Mouse (Mus musculus) yolk sac, embryonic 10.5 days (tissue): ENCODE data around the gene Pcdh9.

Experiments used
- DNase-seq: peaks from one replicate; pipeline ENCODE4 v3.0.0-alpha.2; 2017; ENCODE audit warnings: low spot score

The Pcdh9 gene

DNA sequence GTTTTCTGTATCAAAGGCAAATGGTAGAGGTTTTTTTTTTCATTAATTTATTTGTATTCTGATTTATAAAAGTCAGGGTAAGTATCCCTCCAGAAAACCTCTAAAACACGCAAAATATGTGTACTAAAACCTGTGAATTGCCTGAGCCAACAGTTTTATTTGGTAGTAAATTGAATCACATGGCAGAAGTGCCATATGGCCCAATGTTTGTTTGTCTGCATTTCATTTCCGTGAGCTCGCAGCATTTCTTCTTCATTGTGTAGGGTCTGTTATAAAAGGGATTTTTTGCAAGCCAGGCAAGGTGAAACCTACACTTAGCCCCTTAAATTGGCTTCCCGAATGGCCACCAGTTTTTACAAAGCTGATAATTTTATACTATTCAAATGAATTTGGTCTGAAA lies 104.2 kb downstream of the Pcdh9 start:
- no peak for DNase-seq

DNA sequence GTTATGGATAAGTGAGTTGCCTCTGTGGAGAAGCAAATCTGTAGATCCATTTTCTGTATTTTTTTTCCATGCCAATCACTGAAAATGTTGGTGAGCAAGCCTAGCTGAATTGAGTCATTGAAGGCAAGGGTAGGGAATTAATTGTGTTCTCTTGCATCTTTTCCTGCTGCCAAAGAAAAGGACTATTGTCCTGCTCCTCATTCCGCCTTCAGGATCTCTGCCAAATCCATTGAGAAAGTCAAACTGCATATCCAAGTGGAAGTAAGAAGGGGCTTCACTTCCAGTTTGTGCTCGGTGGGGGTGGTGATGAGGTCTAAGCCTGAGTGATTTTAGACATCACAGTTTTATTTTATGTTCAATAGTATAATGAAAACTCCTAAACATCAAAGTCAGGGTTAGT lies 105.4 kb downstream of the Pcdh9 start:
- DNase-seq, result no peak

DNA sequence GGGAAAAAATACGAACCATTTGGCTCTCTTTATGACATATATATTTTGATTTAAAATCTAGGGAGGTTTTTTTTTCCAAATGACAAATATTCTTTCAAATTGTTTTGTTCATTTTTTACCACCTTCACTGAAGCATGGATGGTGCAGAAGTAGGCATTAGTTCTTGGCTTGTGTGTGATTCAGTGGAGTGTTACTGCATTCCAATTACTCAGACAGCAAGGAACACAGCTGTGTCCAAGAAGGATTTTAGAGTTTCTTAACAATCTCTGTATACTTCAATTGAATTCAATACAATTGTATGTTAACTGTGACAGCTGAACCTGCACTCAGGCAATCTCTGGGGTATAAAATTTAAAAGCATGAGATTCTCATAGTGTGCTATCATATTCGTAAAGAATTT lies 127.6 kb downstream of the Pcdh9 start:
- no peak for DNase-seq

DNA sequence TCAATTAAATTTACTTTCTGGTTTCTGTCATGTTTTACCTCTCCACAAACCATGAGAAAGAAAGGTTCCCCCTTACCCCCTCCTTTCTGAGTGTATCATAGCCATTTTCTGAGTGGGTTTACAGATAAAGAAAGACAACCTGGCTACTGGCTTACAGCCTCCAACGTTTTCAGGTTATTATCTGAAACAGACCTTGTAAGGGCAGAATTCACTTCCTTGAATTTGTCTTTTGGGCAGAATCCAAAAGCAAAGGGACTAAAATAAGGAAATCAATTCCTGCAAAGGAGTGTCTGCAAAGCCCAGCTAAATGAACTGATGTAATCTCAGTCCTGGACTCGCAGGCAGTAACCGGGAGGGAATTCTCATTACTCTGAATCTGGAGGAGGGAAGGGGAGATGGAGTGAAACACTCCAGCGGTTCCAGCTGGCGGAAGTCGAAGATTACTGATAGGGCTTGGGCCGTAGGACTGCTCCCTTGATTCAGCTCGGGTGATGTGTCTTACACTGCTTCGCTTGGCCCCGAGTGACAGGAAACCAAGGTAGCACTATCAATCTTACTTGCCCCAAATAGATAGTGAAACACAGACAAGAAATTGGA lies 156.3 kb downstream of the Pcdh9 start:
- no peak for DNase-seq

DNA sequence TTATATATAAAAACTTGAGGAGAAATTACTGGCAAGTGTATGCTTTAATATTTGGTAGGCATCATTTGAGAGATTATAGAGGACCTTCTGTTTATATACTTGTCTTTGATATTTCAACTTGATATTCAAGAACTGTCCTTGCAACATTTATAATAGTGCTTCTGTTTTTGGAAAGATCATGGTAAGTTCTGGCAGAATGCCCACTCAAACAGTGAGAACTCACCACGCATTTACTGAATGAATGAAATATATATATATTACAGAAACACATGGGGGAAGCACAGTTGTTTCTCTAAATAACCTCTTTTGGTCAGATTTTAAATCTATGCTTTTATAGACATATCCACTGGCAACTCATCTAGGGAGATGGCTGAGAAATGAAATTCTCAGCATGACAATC lies 164.7 kb downstream of the Pcdh9 start:
- no peak for DNase-seq

DNA sequence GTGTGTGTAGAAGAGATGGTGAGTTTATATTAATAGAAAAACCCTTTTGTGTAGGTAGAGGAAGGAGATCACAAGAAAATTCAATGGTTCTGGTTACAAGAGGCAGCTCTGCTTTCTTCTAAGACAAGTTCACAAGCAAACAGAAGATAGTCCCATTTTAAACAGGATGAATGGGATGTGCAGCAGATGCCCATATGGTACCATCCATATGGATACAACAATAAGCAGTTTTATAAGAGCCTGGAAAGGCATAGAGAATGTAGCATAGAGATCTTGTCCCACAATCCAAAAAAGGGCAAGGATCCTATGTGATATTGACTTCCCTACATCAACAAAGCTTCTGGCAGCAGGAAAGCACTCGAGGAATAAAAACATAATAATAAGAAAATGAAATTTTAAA lies 171.3 kb downstream of the Pcdh9 start:
- DNase-seq, result no peak

DNA sequence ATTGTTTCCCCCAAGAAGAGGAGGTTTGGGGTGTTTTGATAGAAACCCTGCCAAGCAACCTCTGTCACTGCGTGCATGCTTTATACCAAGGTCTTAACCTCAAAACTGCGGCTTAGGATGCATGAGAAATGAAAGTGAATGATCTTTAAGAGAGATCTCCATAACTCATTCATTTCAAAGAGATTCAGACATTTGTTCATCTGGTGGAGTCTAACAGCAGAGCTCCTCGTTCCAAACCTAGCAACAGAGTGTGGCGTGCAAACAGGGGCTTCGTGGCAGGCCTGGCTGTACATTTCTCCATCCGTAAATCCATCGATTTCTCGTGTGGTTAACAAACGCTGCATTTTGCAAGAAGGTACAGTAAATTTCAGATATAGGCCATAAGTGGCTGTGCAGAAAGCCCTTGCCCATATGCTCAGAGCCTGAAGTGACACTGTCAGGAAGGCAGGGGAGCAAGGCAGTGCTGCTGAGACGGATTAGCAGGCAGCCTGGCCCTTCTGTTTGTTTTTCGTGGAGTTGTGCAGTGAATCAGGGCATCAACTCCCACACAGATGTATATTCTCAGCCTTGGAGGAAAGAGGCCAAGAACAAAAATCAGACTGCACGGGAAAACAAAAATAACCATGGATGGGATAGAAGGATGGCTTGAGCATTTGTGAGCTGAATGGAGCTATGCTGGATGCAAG lies 177.1 kb downstream of the Pcdh9 start:
- DNase-seq, result no peak

DNA sequence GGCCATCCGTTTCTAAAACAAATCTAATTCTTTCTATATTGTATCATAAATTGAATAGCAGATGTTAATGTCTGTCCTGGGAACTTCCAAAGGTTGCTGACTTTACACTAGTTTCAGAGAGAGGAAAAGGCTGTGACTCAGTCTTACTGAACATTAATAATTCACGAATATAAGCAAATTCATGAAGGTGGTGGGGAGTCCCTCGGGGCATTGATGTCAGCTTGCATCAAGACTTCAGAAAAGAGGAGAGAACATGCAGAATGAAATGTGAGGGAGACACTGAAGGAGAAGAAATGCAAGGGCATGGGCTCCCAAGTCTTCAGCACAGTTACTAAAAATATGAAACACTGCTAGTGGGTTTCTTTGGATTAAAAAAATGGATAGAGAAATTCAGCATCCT lies 181.8 kb downstream of the Pcdh9 start:
- no peak for DNase-seq

DNA sequence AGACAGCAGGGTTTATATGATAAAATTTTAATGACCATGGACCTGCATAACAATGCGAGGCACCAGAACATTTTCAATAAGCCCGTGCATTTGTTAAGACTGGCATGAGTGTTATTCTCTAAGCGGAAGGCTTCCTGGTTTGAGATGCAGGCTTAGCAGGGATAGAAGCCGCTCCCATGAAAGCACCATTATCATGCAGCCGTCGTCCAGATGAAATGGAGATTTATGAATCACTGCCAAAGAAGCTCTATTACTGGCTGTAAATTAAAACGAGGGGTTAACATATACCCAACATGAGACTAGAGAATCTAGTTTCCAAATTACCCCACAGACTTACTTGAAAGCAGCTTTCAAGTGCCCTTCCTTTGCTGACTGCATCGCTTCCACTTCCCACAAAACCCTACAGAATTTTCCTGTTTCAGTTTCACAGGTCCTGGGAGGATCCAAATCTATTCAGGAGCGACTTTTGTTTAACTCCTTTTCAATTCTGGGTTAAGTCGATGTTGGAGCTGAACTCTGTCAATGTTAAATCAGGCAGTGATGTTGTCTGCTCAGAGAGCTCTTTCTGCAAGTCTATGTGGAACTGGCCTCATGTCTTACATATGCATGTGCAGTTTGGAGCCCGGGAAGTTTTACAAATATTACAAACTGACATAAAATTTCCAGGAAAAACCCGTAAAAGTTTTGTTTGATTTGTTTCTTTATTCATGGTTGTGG lies 188.9 kb downstream of the Pcdh9 start:
- no peak for DNase-seq

DNA sequence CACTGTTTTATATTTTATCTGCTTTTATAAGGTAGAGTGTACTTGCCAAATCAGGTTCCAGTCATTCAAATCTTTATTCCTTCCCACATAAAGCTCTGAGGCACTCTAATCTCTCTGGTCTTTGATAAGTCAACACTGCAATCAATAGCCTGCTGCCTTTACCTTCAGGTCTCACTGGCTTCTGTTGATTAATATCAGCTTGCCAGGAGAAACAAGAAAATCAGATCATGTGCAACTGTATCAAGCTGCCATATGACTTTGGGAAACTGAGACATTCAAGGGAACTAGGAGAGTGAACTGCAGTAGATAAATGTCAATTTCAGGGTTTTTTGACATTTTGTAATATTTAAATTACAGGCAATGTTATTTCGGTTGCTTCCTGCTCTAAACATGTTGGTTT lies 189.6 kb downstream of the Pcdh9 start:
- DNase-seq, result no peak

DNA sequence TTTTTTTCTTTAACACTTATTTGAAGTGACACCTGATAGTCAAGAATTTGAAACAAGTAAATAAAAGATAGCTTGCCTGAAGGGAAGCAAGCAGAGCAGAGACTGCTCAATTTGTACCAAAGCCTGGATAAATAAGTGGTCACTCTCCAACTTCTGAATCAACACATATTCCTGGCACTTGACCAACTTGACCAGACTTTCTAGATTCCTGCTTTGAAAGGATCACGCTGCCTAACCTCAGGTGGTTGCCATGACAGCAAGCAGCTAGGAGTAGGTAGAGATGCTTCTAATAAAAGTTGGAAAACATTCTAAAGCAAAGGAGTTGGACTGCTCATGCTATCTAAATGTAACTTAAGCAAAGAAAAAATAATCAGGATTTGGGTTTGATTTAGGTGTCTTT lies 205.8 kb downstream of the Pcdh9 start:
- no peak for DNase-seq

DNA sequence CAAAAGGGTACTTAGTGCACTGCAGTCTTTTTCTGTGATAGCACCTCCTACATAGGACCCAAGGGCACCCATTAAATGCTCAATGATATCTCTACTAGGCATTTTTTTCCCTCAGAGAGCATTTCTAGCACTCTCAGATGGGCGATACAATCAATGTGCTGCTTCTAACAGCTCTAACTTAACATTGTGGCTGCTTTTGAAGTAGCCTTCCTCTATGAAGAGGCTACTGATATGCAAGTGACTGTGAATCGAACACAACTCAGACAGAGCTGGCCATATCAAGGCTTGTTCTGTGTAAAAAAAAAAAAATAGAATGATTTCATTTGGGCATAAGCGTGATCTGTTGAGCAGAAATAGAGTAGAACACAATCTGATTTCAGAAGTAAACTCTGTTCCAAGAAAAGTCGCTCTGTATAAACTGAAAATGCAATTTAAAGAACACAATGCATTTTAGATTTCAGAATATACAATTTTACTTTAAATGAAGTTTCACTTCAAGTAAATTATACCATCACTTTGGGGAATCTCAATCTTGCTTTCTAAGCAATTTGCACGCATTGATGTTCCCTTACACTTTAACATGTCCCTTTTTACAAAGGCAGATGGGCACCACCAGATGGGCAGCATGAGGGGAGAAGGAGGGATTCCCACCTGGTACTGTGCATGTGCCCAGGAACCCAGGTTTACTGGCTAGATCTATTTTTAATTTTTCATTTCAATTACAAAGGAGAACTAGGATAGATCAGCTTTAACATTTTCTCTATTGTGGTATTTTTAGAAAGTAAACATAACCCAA lies 215.0 kb downstream of the Pcdh9 start:
- no peak for DNase-seq

DNA sequence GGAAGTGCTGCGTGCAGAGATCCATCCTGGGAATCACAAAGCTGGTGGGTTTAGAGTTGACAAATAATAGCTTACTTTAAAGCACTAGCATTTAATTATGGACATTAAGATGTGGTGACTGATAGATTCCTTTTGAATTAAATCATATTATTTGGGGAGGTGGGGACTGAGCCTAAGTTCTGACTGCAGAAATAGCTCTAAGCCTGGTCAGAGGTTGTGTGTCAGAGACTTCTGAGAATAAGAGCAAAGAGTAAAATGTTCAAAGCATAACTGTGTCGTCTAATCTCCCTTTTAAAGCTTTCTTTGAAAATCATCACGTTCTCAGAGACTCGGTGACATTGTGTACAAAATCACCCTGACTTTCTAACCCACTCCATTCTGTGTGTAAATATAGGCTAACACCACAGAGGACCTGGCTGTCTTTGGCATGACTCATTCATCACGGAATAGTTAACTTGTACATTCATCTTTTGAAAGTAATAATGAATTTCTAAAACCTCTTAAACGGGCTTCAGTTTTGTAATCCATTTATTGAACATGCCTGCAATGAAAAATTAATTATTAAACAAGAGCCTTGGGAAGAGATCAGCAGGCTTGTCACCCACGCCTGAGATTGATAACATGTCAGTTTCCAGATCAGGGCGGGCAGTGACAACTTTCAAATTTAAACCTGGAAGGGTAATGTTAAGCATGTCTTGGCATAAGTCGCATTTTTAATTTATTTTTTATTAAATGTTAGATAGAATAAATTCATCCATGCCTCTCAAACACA lies 236.3 kb downstream of the Pcdh9 start:
- no peak for DNase-seq

DNA sequence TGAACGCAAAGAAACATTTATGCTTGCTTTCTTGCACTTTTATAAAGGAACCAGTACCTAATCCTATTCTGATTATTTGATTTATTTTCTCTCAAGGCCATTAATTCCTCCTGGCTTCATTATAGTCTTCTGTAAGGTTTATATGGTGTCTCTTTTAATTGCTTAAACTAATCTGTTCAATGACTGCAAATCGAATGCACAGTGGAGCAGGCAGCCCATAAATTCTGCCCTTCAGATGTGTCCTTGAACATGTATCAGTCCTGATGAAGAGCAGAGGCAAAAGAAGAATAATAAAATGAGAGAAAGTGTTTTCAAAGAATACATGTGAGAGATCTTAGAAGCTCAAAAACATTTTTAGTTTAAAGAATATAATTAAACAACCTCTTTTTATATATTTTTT lies 263.2 kb downstream of the Pcdh9 start:
- DNase-seq, result no peak

DNA sequence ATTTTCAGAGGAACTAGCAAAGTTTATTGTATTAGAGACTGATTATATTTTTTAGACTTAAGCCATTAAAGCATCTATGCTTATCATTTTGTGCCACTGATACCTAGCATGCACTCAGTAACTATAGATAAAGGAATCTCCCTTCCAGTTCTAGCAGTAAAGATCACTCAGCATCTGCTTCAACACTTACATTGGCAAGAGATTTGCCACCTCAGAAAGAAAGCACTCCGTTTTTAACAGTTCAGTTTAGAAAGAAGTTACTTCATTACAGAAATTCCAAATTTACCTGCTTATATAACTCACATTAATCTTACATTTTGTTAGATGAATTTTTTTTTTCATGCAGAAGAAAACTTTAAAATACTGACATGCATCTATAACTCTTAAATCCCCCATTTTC lies 266.3 kb downstream of the Pcdh9 start:
- no peak for DNase-seq

DNA sequence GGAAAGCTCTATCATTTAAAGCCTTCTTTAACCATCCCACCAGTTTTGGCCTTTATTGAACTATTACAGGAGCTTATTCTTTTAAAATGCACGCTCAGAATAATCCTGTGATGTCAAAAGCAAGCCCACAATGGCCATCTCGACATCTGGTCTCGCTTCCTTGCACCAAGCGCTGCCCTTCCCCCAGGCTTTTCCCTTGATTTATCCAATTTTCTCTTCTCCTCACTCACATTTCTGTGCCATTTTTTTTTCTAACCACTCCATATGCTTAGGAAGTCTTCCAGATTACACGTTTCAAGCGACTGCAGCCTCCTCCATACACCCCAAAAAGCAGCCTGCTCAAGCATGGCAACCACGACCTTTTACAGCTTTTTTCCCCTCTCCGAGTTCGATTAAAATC lies 269.3 kb downstream of the Pcdh9 start:
- no peak for DNase-seq

DNA sequence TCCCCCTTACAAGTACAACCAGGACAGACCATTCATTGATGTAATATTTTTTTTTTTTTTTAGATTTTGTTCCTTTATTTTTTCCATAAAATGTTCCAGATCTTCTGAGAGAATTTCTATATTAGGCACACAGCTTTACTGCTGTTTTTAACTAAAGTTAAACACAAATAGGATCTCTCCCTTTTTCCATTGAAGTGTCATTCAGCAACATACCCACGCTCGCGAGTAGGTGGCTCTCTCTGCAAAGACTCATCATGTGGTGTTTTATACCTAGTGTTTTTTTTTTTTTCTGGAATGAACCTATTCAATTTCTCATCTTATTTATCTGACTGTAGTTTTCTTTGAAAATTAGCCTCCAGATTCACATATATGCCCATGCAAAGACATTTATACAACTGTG lies 282.9 kb downstream of the Pcdh9 start:
- DNase-seq, result no peak

DNA sequence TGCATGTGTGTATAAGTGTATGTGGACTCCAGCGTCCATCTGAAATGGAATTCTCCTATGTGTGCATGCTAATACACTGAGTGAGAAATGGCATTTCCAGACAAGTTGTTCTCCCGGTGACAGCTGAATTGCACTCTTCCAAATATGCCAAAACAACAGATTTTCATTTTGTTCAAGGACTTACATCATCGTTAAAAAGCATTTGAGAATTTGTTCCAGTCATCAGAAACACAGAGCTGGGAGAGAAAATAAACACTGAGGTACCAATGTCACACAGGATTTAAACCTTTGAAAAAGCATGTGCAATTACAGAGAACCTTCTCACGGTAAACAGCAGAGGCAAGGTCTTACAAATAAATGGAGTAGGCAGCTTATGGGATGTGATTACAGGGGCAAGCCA lies 290.5 kb downstream of the Pcdh9 start:
- DNase-seq, result no peak

DNA sequence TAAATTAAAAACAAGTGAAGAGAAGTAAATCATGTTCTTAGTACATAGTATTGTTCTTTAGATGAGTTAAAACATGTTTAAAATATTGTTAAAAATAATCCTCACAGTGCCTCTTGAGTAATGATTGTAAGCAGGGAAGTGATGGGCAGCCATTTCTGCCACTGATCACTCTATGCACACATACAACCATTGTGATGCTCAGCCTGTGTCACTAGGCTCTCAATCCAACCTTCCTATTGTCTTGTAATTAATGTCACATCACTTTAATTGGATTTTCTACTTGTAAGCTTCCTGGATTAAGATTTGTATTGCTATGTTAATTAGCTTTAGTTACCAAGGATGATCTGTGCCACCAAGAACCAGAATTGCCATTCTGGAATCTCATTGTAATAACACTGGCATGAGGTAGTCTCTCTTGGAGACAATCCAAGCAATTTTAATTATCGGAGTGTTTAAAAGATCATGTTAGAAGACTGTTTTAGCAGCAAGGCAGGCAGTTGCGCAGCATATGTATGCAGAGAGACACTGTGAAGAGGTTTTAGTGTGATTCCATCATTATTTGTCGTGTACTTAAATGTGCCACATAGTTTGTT lies 305.0 kb downstream of the Pcdh9 start:
- DNase-seq, result no peak

DNA sequence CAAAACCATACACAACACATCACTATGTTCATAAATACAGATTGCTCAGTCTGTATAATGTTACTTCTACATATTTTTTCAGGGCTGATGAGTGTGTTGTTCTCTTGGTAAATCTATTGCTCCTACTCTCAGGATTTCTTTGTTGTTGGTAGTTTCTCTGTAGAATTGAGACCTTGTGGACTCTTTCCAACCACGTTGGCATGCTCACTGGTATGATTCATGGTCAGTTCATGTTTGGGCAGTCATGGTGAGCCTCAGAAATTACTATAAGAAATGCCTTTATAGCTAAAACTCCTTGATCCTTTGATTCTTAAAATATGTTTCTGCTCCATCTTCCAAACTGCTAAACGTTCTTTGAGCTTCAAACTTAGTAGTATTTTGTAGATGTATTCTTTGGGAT lies 326.1 kb downstream of the Pcdh9 start:
- DNase-seq, result no peak

DNA sequence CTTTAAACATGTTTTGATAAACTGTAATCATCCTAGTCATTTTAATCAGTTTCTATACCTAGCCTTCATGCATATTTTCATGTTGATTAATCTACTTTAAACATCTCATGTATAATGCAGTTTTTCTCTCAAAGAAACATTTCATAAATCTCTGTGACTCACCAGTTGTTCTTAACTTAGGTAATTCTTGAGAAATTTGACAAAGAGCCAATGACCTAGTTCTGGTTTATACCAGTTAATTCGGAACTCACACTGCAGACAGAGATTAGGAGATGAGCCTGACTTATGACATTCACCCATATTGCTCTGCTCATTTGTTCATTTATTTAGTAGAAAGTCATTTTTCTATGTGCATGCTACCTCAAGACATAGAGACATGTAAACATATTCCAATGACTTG lies 328.9 kb downstream of the Pcdh9 start:
- no peak for DNase-seq

DNA sequence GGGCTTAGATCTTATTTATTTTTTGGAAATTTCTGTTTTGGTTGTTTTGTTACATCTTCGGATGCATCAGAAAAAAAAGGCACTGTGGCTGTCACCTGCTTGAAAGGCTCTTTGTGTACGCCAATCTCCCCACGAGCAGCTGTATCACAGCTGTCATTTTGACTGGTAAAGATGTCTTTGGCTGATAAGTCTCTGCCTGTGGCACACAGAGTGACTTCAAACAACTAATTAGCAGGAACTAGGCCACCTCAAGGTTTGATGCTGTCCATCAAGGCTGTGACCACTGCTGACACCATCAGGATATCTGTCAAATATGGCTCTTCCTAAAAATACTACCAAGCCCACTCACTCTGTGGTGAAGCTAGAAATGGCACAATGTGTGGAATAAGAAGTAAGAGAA lies 336.7 kb downstream of the Pcdh9 start:
- no peak for DNase-seq
